Mouse (Mus musculus) embryonic stem cell, embryonic (primary cell): Measurements from ENCODE around the gene Gm26558.

Experiments used
- CTCF ChIA-PET, 4 experiments: fragments of 300-600 bp in 2 of 4; fragments of 350-600 bp in 2 of 4; sonication (Branson Sonifier 250); formaldehyde crosslinking; loops; one replicate each; lab custom pipeline; 2022; ENCODE audit warnings: inconsistent platforms in 2 of 4; lab: Charles Lee
- POLR2A ChIA-PET, 4 experiments: fragments of 300-600 bp in 2 of 4; fragments of 350-600 bp in 2 of 4; sonication (Branson Sonifier 250); formaldehyde crosslinking; loops; one replicate each; lab custom pipeline; 2022; ENCODE audit warnings: antibody characterized with exemption in 4 of 4, inconsistent platforms in 1 of 4; lab: Charles Lee

Gene Gm26558

DNA sequence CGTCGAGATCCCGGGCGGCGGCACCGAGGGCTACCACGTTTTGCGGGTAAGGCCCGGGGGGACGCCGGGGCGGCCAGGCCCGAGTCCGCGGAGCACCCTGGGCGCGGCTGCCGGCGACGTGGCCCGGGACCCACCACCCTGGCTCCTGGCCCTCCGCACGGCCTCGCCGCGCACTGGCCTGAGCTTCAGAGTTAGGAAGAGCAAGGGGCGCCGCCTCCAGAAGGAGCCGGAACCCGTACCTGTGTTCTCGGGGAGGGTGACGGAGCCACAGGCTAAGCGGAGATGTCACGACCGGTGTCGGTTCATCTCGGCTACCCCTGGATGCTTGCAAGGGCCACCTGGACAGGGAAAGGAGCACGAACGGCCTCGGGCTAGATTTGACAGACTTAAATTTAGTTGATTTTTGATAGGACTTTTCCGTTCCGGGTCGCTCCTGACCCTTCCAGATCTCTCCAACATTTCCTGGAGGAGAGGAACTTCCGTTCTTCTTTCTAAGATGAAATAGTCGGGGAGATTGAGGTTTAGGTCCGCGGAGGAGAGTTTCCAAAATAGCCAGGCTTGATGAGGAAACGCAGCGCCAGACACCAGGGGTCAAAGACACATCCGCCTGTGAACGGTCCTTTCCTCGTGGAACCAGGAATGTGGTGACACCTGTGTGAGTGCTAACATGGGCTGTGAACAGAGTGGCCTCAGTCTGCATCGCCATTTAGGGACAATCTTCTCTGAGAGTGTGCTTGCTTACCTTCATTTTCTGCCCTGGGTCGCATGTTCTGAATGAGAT lies at the start of gene Gm26558:
Gene Gm26558 (minus strand): TSS at position 394 of the 781 bp plus-strand sequence.
- ChIA-PET CTCF (interaction anchor here (0.5 to 2.2 kb wide), 21 partner anchors 7 to 1753 kb away, joined by 3 to 13 read pairs (median 4); no protein-coding TSS in a partner anchor), POLR2A (interaction anchor here in 3 of 4 experiments (0.5 to 5.1 kb wide), 29 partner anchors 9 to 672 kb away, joined by 3 to 47 read pairs (median 4); partner anchors contain the start of genes Dcaf17 (in 1 of the 3), Dync1i2 (in 1 of the 3) and Mettl8 (in 1 of the 3))

DNA sequence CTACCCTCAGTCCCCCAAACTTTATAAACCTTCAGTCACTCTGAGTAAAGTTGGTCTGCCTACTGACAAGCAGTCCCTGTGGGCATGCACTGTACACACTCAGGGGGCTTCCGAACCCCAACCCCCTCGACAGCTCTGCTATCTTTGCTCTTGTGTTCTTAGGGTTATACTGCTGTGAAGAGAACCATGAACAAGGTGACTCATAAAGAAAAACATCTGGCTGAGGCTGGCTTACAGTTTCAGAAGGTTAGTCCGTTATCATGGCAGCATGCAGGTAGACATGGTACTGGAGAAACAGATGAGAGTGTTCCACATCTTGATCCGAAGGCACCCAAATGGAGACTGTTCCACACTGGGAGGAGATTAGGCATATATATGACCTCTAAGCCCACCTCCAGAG lies 49.0 kb upstream of the Gm26558 start:
- ChIA-PET CTCF (interaction anchor here in 1 of 4 experiments (0.5 kb wide), 1 partner anchor 142 kb away, joined by 3 read pairs; no protein-coding TSS in a partner anchor), POLR2A (interaction anchor here in 2 of 4 experiments (0.9 to 2.5 kb wide), 4 partner anchors 10 to 325 kb away, joined by 3 to 16 read pairs (median 8); partner anchors contain the start of genes Gm26558 (in 1 of the 2) and Gorasp2 (in 1 of the 2))

- ChIA-PET POLR2A (interaction anchor here in 2 of 4 experiments (0.7 to 4.8 kb wide), 16 partner anchors 8 to 1163 kb away, joined by 3 to 16 read pairs (median 4); partner anchors contain the start of genes Gm26558 (in 1 of the 2), Gorasp2 (in 1 of the 2) and Pdk1 (in 1 of the 2)), CTCF (interaction anchor here in 2 of 4 experiments (0.5 to 1.1 kb wide), 2 partner anchors 29 to 143 kb away, joined by 3 read pairs; no protein-coding TSS in a partner anchor)
These were observed 48.3 kb upstream of the Gm26558 start for GRCm38 (mm10) chr2:70710236-70710635.

DNA sequence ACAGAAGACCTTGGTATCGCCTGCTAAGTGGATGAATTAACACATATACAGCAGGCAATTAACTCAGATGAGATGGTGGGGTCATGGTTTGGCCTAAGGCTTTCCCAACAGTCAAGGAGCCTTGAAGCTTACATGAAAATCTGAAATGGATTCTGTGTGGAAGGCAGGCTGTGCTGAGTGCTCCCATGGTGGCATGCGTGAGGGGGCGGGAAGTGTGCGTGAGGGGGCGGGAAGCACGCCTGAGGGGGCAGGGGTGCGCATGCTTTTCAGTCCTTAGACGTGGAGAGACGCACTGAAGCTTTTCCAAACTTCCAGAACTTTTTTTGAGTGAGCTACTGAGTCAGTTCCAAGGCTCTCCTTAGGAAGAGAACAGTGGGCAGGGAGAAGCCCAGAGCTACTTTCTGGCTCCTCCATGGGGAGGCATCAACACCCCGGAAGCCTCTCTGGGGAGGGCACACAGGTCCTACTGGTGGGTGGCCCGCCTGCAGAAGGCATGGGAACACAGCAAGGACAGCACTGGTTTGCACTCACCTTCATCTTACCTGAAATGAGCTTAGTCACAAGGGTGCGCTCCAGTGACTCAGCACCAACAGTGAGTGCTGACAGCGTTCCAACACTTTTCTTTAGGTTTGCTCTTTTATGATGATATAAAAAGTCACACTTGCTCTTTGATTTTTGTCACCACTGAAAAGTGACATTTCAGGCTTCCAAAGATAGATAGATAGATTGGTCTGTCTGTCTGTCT lies 47.2 kb upstream of the Gm26558 start:
- ChIA-PET POLR2A (interaction anchor here in 3 of 4 experiments (0.5 to 4.8 kb wide), 31 partner anchors 9 to 1164 kb away, joined by 3 to 16 read pairs (median 4); partner anchors contain the start of genes Dcaf17 (in 1 of the 3), Hat1 (in 1 of the 3), Mettl8 (in 1 of the 3) and Pdk1 (in 1 of the 3)), CTCF (interaction anchor here (0.5 to 1.2 kb wide), 10 partner anchors 9 to 719 kb away, joined by 3 to 12 read pairs (median 3); partner anchors contain the start of gene Dync1i2 (in 1 of the 4))

DNA sequence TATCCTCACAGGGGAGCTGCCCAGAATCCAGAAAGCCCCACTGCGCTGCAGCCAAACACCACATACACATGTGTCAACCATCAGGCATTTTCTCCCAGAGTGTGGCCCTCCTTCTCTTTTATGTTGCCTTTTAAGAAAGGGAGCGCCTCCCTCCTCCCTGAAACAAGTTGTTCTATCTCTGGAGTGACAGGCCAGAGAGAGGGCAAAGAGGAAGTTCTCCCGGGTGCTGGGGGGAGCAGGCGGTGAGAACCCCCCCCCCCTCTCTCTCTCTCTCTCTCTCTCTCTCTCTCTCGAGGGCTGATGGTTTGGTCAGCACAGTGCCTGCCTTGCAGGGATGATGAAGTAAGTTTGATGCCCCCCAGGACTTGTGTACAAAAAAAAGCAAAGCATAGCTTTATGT lies 40.5 kb upstream of the Gm26558 start:
- CTCF ChIA-PET, result interaction anchor here in 3 of 4 experiments (0.6 to 0.8 kb wide), 5 partner anchors 346 to 683 kb away, joined by 3 to 18 read pairs (median 3); no protein-coding TSS in a partner anchor
- POLR2A ChIA-PET, result interaction anchor here (0.6 to 2.4 kb wide), 7 partner anchors 9 to 665 kb away, joined by 3 to 13 read pairs (median 6); no protein-coding TSS in a partner anchor

DNA sequence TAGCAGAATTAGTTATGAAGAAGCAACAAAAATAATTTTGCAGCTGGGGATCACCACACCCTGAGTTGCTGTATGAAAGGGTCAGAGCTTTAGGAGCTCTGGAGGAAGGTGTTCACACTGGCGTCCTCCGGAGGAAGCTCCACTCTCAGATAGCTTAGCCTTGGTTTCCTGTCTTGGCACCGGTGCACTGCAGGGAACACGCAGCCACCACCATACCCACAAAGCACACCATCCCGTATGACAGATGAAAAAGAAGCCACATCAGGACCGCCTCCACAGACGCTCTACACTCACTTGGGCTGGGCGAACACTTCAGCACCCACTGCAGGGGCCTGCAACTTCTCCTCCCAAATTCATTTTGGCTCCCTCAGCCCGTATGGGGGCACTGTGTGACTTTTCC lies 39.7 kb upstream of the Gm26558 start:
- ChIA-PET POLR2A (interaction anchor here in 3 of 4 experiments (1.3 to 2.3 kb wide), 4 partner anchors 8 to 11 kb away, joined by 4 to 13 read pairs (median 9); no protein-coding TSS in a partner anchor), CTCF (interaction anchor here in 2 of 4 experiments (0.5 to 0.8 kb wide), 4 partner anchors 65 to 665 kb away, joined by 3 to 7 read pairs (median 3); no protein-coding TSS in a partner anchor)

DNA sequence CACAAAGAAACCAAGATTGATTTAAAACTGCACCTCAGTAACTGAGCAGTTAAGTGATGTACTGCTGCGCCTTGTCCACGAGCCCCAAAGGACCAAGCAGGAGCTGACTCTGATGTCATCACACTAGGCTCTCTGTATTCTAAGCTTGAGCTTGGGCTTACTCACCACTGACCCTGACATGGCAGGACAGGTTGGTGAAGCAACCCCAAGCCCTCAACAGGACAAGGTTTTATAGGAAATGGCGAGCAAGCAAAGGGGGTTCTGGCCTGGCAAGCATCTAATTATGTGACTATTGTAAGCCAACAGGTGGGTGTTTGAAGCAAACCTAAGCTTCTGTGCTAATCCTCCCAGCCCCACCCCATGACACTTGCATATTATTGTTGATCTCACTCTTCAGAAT lies 38.9 kb upstream of the Gm26558 start:
- CTCF ChIA-PET, result interaction anchor here in 3 of 4 experiments (0.5 to 2.0 kb wide), 3 partner anchors 9 to 664 kb away, joined by 3 to 6 read pairs (median 4); no protein-coding TSS in a partner anchor
- POLR2A ChIA-PET, result interaction anchor here (0.6 to 2.3 kb wide), 8 partner anchors 9 to 654 kb away, joined by 3 to 13 read pairs (median 5); no protein-coding TSS in a partner anchor

DNA sequence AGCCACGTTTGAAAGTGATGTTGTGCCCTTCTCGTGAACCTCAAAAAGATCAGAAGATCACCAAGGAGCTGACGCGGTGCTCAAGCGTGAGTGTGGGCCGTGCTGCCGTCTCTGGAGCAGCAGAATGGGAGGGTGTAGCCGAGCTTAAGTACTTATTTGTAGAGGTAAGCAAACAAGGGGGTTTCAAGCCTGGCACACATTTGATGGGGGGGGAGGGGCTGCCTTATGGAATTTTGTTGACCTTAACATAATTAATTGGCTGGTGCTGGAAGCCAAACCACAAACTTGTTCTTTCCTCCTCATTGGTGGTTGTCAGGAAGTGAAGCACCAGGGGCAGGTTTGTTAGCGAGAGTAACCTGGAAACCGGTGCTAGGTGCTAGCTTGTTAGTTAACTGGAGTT lies 33.8 kb upstream of the Gm26558 start:
- ChIA-PET CTCF (interaction anchor here in 2 of 4 experiments (0.5 to 0.6 kb wide), 5 partner anchors 8 to 909 kb away, joined by 3 to 8 read pairs (median 6); no protein-coding TSS in a partner anchor), POLR2A (interaction anchor here (0.5 to 1.4 kb wide), 10 partner anchors 9 to 661 kb away, joined by 3 to 8 read pairs (median 4); partner anchors contain the start of genes Dcaf17 (in 1 of the 4) and Mettl8 (in 1 of the 4))

DNA sequence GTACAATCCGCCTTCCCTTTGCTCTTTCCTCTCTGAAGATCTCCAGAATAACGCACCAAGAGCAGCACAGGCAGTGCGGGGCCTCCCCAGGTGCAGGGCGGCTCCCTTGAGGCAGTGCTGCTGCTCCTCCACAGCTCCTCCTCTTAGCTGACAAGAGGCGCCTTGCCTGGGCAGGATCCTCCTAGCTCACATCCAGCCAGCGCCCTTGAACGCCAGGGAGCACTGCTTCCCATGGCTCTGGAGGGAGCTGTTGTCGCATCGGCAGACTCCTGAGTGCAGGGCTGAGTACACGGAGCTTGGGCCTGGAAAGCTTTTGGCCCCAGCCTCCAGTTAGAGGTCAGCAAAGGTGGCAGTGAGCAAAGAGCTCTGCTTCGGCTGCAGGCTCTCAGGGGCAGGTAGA lies 28.3 kb upstream of the Gm26558 start:
- ChIA-PET POLR2A (interaction anchor here (0.6 to 3.8 kb wide), 41 partner anchors 8 to 1285 kb away, joined by 3 to 36 read pairs (median 4); partner anchors contain the start of genes Gorasp2 (in 3 of the 4), Gm26558 (in 2 of the 4) and Cybrd1 (in 1 of the 4)), CTCF (interaction anchor here (0.6 to 2.3 kb wide), 13 partner anchors 12 to 563 kb away, joined by 3 to 10 read pairs (median 4); partner anchors contain the start of genes Gm26558 (in 1 of the 4) and Gorasp2 (in 1 of the 4))

DNA sequence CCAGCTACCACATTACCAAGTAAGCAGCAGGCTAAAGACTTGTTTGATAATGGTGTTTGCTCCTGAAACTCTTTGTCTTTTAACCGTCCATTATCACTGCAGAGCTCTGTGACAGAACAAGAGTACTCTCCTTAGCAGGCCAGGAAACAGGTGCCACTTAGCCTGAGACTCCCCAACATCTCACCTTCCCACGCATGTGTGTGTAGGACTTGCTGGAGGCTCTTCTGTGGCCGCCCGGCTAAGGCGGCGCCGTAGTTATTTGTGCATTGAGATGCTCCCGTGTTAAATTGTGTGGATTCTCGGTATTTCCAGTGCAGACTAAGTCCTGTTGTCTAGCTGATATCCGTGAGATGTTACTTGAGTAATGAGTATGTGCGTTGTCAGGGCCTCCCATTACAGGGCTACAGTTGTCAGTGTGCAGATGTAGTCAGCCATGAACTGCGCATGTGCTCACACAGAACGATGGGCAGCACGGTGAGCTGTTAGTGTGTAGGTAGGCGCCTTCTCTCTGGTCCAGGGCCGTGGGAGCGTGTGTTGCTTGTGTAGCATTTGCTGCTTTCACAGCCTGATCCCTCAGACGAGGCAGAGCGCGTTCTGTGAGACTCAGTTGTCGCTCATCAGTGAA lies 26.7 kb upstream of the Gm26558 start:
- CTCF ChIA-PET, result interaction anchor here in 2 of 4 experiments (0.5 to 2.3 kb wide), 3 partner anchors 15 to 676 kb away, joined by 3 to 10 read pairs (median 4); partner anchors contain the start of genes Gm26558 (in 1 of the 2) and Gorasp2 (in 1 of the 2)
- POLR2A ChIA-PET, result interaction anchor here in 2 of 4 experiments (0.9 to 3.8 kb wide), 7 partner anchors 10 to 26 kb away, joined by 3 to 36 read pairs (median 7); partner anchors contain the start of genes Gm26558 (in 1 of the 2) and Gorasp2 (in 1 of the 2)

DNA sequence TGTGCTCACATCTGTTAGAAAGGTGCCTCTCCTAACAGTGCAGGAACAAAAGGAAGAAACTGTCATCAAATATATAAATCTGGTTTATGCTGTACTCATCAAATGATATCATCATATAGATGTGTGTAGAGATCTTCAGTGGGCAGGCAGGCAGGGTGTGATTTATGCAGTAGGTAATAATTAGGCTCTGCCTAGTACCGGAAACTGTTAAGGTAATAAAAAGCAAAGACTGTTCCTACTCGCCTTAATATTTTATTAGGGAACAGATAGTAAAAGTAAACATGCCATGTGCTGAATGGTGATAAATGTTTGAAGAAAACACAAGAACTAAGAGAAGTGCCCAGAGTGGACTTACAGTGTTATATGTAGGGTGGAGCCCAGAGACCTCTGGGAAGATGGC lies 20.4 kb upstream of the Gm26558 start:
- ChIA-PET POLR2A (interaction anchor here in 1 of 4 experiments (1.7 kb wide), 1 partner anchor 8 kb away, joined by 4 read pairs; no protein-coding TSS in a partner anchor), CTCF (no interaction called here)

DNA sequence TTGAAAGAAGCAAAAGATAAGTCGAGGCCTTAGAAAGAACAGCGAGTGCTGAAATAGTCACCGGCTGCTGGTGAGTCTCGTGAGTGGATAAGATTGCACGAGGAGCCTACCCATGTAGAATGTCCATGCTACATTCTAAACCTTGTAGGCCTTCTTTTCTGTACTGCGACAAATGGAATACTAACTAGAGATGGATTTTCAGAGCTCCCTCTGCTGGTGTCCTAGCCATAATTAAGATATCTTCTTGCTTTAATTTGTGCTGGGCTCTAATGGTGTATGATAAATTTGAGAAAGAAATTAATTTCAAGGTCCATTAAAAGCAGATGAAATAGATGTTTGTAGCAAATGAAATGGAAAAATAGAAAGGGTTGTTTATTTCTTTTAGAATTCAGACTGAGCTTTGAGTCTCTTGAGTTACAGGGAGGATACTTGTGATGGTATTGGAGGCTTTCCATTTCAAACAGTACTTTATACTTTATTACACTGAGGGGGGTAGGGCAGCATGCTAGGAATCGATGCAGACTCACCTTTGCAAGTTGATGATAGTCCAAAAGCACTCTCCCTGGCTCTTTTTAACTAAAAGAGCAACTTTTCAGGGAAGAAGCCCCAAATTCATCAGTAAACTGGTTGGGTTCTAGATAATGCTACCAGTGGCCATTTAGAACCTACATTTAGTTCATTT lies 11.7 kb upstream of the Gm26558 start:
- ChIA-PET CTCF (interaction anchor here (0.5 to 1.5 kb wide), 8 partner anchors 11 to 708 kb away, joined by 3 to 8 read pairs (median 3); partner anchors contain the start of genes Gm26558 (in 1 of the 4) and Gorasp2 (in 1 of the 4)), POLR2A (interaction anchor here in 3 of 4 experiments (0.7 to 6.2 kb wide), 7 partner anchors 9 to 17 kb away, joined by 3 to 47 read pairs (median 6); partner anchors contain the start of genes Gm26558 (in 2 of the 3) and Gorasp2 (in 2 of the 3))

GRCm38 (mm10) chr2:70672476-70672875 lies 10.6 kb upstream of the Gm26558 start:
- POLR2A ChIA-PET, result interaction anchor here in 3 of 4 experiments (0.6 to 6.2 kb wide), 6 partner anchors 8 to 1063 kb away, joined by 3 to 47 read pairs (median 6); partner anchors contain the start of genes Gm26558 (in 2 of the 3) and Gorasp2 (in 2 of the 3)
- CTCF ChIA-PET, result interaction anchor here (0.6 to 1.5 kb wide), 6 partner anchors 31 to 545 kb away, joined by 3 to 7 read pairs (median 4); no protein-coding TSS in a partner anchor

DNA sequence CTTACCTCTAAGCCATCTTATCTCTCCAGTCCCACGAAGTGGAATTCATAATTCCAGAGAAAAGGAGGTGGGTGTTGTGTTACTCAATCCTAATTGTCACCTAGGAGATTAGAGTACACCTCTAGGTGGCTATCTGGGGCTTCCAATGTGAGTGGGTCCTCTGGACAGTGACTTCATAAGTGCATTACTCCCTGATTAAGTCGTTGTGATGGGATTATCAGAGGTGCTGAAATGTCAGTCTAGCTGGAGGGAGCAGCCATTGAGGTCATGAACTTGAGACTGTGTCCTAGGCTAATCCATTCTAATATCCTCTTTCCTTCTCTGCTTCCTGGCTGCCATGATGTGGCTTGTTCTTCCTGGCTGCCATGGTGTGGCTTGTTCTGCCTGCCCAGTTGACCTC lies 8.0 kb upstream of the Gm26558 start:
- ChIA-PET POLR2A (interaction anchor here in 2 of 4 experiments (0.6 to 2.5 kb wide), 5 partner anchors 9 to 105 kb away, joined by 3 to 8 read pairs (median 3); partner anchors contain the start of genes Gm26558 (in 1 of the 2) and Gorasp2 (in 1 of the 2)), CTCF (interaction anchor here in 2 of 4 experiments (1.0 to 1.4 kb wide), 3 partner anchors 8 to 9 kb away, joined by 3 to 6 read pairs (median 4); partner anchors contain the start of genes Gorasp2 (in 2 of the 2) and Gm26558 (in 1 of the 2))

GRCm38 (mm10) chr2:70669241-70669640 lies 7.3 kb upstream of the Gm26558 start:
- ChIA-PET CTCF (interaction anchor here in 2 of 4 experiments (0.7 to 1.0 kb wide), 2 partner anchors 8 to 22 kb away, joined by 3 read pairs; partner anchors contain the start of genes Gm26558 (in 1 of the 2) and Gorasp2 (in 1 of the 2)), POLR2A (interaction anchor here in 2 of 4 experiments (0.6 to 2.3 kb wide), 6 partner anchors 8 to 898 kb away, joined by 3 to 7 read pairs (median 3); partner anchors contain the start of genes Gm26558 (in 1 of the 2) and Gorasp2 (in 1 of the 2))
